Mouse (Mus musculus): ENCODE data around the gene Samd15. TPM values are rescaled to one million over a fixed set of nuclear protein-coding genes. Genes with fewer than 3 reads are reported as not detected.

The Samd15 gene
- polyA plus RNA-seq, 1 experiment from 2014 or later, result 2.6 TPM

GRCm38 (mm10) chr12:87256629-87257028 lies 57.1 kb downstream of the Samd15 start:
- no peak overlapping the region for H3K27ac ChIP-seq (ENCODE audit: low read length)
- 99% methylated on average over 5 of the region's 5 CpGs for WGBS
- no peaks in the 10 kb centered on the region for H3K4me1 ChIP-seq (ENCODE audit: control insufficient read depth, insufficient read depth, low read length)
- no peak overlapping the region for H3K4me2 ChIP-seq (ENCODE audit: low read length)
- H3K9ac ChIP-seq (ENCODE audit: low read depth, low read length), result no peak overlapping the region
- no peak overlapping the region for H3K4me3 ChIP-seq (ENCODE audit: low read depth, low read length)
- H3K36me3 ChIP-seq (ENCODE audit: control insufficient read depth, insufficient read depth, low read length), result peaks cover 44% of the 10 kb centered on the region
- no peaks in the 10 kb centered on the region for H3K9me3 ChIP-seq (replicated peaks; ENCODE audit: control insufficient read depth, low read length, poor library complexity, severe bottlenecking)
- ATAC-seq, result no peak
- no peaks in the 10 kb centered on the region for H3K27me3 ChIP-seq (ENCODE audit: control insufficient read depth, insufficient read depth, low read depth, low read length)

GRCm38 (mm10) chr12:87260562-87260961 lies 61.0 kb downstream of the Samd15 start:
- Histone ChIP-seq H3K36me3 (ENCODE audit: control insufficient read depth, insufficient read depth, low read length) (peaks cover 33% of the 10 kb centered on the region), H3K27me3 (ENCODE audit: control insufficient read depth, insufficient read depth, low read depth, low read length) (no peaks in the 10 kb centered on the region), H3K9me3 (replicated peaks; ENCODE audit: control insufficient read depth, low read length, poor library complexity, severe bottlenecking) (no peaks in the 10 kb centered on the region), H3K4me2 (ENCODE audit: low read length) (no peak overlapping the region), H3K4me3 (ENCODE audit: low read depth, low read length) (no peak overlapping the region), H3K4me1 (ENCODE audit: control insufficient read depth, insufficient read depth, low read length) (peaks cover 8% of the 10 kb centered on the region), H3K27ac (ENCODE audit: low read length) (no peak overlapping the region), H3K9ac (ENCODE audit: low read depth, low read length) (no peak overlapping the region)
- ATAC-seq, result no peak
- WGBS, result 97% methylated on average over 8 of the region's 8 CpGs

Other genes starting within 250 kb of the Samd15 start
- gene Zdhhc22, start 209.3 kb upstream of the Samd15 start, polyA plus RNA-seq (2015; fragmentation: Nextera tagmentation; extraction: Ambion mirVana), result 24.4 and 28.1 TPM in 2 replicates
- gene Tmem63c, start 178.4 kb upstream of the Samd15 start, polyA plus RNA-seq (2015; fragmentation: Nextera tagmentation; extraction: Ambion mirVana), result 12.9 and 13.7 TPM in 2 replicates
- 8.5 and 10.8 TPM in 2 replicates for gene Ngb, start 97.2 kb upstream of the Samd15 start, polyA plus RNA-seq (2015; fragmentation: Nextera tagmentation; extraction: Ambion mirVana)
- 25.1 and 31.5 TPM in 2 replicates for gene Gstz1, start 52.6 kb upstream of the Samd15 start, polyA plus RNA-seq (2015; fragmentation: Nextera tagmentation; extraction: Ambion mirVana)
- 15.6 and 16.1 TPM in 2 replicates for gene Pomt2, start 51.8 kb upstream of the Samd15 start, polyA plus RNA-seq (2015; fragmentation: Nextera tagmentation; extraction: Ambion mirVana)
- gene Tmed8, start 731 bp downstream of the Samd15 start, polyA plus RNA-seq (2015; fragmentation: Nextera tagmentation; extraction: Ambion mirVana), result 5.2 and 6.0 TPM in 2 replicates
- 0.65 and 1.9 TPM in 2 replicates for gene Noxred1, start 39.0 kb downstream of the Samd15 start, polyA plus RNA-seq (2015; fragmentation: Nextera tagmentation; extraction: Ambion mirVana)
- 56.2 and 58.2 TPM in 2 replicates for gene Vipas39, start 66.5 kb downstream of the Samd15 start, polyA plus RNA-seq (2015; fragmentation: Nextera tagmentation; extraction: Ambion mirVana)
- 208 and 217 TPM in 2 replicates for gene Ahsa1, start 66.8 kb downstream of the Samd15 start, polyA plus RNA-seq (2015; fragmentation: Nextera tagmentation; extraction: Ambion mirVana)
- 2.1 and 2.2 TPM in 2 replicates for gene Ism2, start 100.0 kb downstream of the Samd15 start, polyA plus RNA-seq (2015; fragmentation: Nextera tagmentation; extraction: Ambion mirVana)
- gene Sptlc2, start 188.6 kb downstream of the Samd15 start, polyA plus RNA-seq (2015; fragmentation: Nextera tagmentation; extraction: Ambion mirVana), result 72.8 and 75.0 TPM in 2 replicates
- 195 and 209 TPM in 2 replicates for gene Slirp, start 244.2 kb downstream of the Samd15 start, polyA plus RNA-seq (2015; fragmentation: Nextera tagmentation; extraction: Ambion mirVana)
- 40.7 and 41.8 TPM in 2 replicates for gene Alkbh1, start 244.3 kb downstream of the Samd15 start, polyA plus RNA-seq (2015; fragmentation: Nextera tagmentation; extraction: Ambion mirVana)